Mouse (Mus musculus): ENCODE measurements around the gene Clasp1. TPM values are rescaled to one million over a fixed set of nuclear protein-coding genes. Genes with fewer than 3 reads are reported as not detected.

Clasp1 gene
- polyA plus RNA-seq, 1 experiment from 2014 or later = 84.0 TPM

GRCm38 (mm10) chr1:118633415-118633980, 244.6 kb downstream of the Clasp1 start:
- Histone ChIP-seq H3K27me3 (replicated peaks; ENCODE audit: control insufficient read depth, insufficient read depth, low read length) (no peaks in the 10 kb centered on the region), H3K4me1 (ENCODE audit: control insufficient read depth, insufficient read depth, low read depth, low read length) (no peaks in the 10 kb centered on the region), H3K9ac (ENCODE audit: low read depth, low read length) (no peak overlapping the region), H3K27ac (ENCODE audit: low read depth, low read length) (no peak overlapping the region), H3K4me3 (ENCODE audit: low read length) (no peak overlapping the region), H3K36me3 (ENCODE audit: control insufficient read depth, insufficient read depth, low read length) (no peaks in the 10 kb centered on the region), H3K9me3 (ENCODE audit: control insufficient read depth, low read length) (no peaks in the 10 kb centered on the region), H3K4me2 (ENCODE audit: low read length) (no peak overlapping the region)
- no peak for ATAC-seq
- WGBS = 78% methylated on average over 4 of the region's 4 CpGs

GRCm38 (mm10) chr1:118642296-118642999, 253.6 kb downstream of the Clasp1 start:
- H3K27me3 ChIP-seq (replicated peaks; ENCODE audit: control insufficient read depth, insufficient read depth, low read length) = no peaks in the 10 kb centered on the region
- no peak for ATAC-seq
- H3K4me3 ChIP-seq (ENCODE audit: low read length) = no peak overlapping the region
- H3K36me3 ChIP-seq (ENCODE audit: control insufficient read depth, insufficient read depth, low read length) = no peaks in the 10 kb centered on the region
- no peak overlapping the region for H3K27ac ChIP-seq (ENCODE audit: low read depth, low read length)
- 70% methylated on average over 2 of the region's 2 CpGs for WGBS
- H3K9ac ChIP-seq (ENCODE audit: low read depth, low read length) = no peak overlapping the region
- no peaks in the 10 kb centered on the region for H3K4me1 ChIP-seq (ENCODE audit: control insufficient read depth, insufficient read depth, low read depth, low read length)
- no peaks in the 10 kb centered on the region for H3K9me3 ChIP-seq (ENCODE audit: control insufficient read depth, low read length)
- H3K4me2 ChIP-seq (ENCODE audit: low read length) = no peak overlapping the region

GRCm38 (mm10) chr1:118643138-118643979, 254.5 kb downstream of the Clasp1 start:
- Histone ChIP-seq H3K9ac (ENCODE audit: low read depth, low read length) (no peak overlapping the region), H3K9me3 (ENCODE audit: control insufficient read depth, low read length) (no peaks in the 10 kb centered on the region), H3K4me2 (ENCODE audit: low read length) (no peak overlapping the region), H3K4me1 (ENCODE audit: control insufficient read depth, insufficient read depth, low read depth, low read length) (no peaks in the 10 kb centered on the region), H3K36me3 (ENCODE audit: control insufficient read depth, insufficient read depth, low read length) (no peaks in the 10 kb centered on the region), H3K27ac (ENCODE audit: low read depth, low read length) (no peak overlapping the region), H3K4me3 (ENCODE audit: low read length) (no peak overlapping the region), H3K27me3 (replicated peaks; ENCODE audit: control insufficient read depth, insufficient read depth, low read length) (no peaks in the 10 kb centered on the region)
- 40% methylated on average over 9 of the region's 9 CpGs for WGBS
- ATAC-seq = no peak

GRCm38 (mm10) chr1:118645701-118646100, 256.8 kb downstream of the Clasp1 start:
- no peak for ATAC-seq
- Histone ChIP-seq H3K27me3 (replicated peaks; ENCODE audit: control insufficient read depth, insufficient read depth, low read length) (no peaks in the 10 kb centered on the region), H3K9ac (ENCODE audit: low read depth, low read length) (no peak overlapping the region), H3K36me3 (ENCODE audit: control insufficient read depth, insufficient read depth, low read length) (no peaks in the 10 kb centered on the region), H3K27ac (ENCODE audit: low read depth, low read length) (no peak overlapping the region), H3K4me2 (ENCODE audit: low read length) (no peak overlapping the region), H3K4me1 (ENCODE audit: control insufficient read depth, insufficient read depth, low read depth, low read length) (no peaks in the 10 kb centered on the region), H3K4me3 (ENCODE audit: low read length) (no peak overlapping the region), H3K9me3 (ENCODE audit: control insufficient read depth, low read length) (no peaks in the 10 kb centered on the region)
- WGBS = 71% methylated on average over 4 of the region's 4 CpGs

GRCm38 (mm10) chr1:118648015-118648414, 259.2 kb downstream of the Clasp1 start:
- H3K9me3 ChIP-seq (ENCODE audit: control insufficient read depth, low read length) = no peaks in the 10 kb centered on the region
- WGBS = 32% methylated on average over 3 of the region's 3 CpGs
- H3K4me3 ChIP-seq (ENCODE audit: low read length) = no peak overlapping the region
- H3K4me2 ChIP-seq (ENCODE audit: low read length) = no peak overlapping the region
- H3K4me1 ChIP-seq (ENCODE audit: control insufficient read depth, insufficient read depth, low read depth, low read length) = no peaks in the 10 kb centered on the region
- H3K36me3 ChIP-seq (ENCODE audit: control insufficient read depth, insufficient read depth, low read length) = no peaks in the 10 kb centered on the region
- H3K27me3 ChIP-seq (replicated peaks; ENCODE audit: control insufficient read depth, insufficient read depth, low read length) = no peaks in the 10 kb centered on the region
- H3K9ac ChIP-seq (ENCODE audit: low read depth, low read length) = no peak overlapping the region
- no peak overlapping the region for H3K27ac ChIP-seq (ENCODE audit: low read depth, low read length)
- no peak for ATAC-seq

- WGBS = 68% methylated on average over 9 of the region's 9 CpGs
- Histone ChIP-seq H3K9me3 (ENCODE audit: control insufficient read depth, low read length) (no peaks in the 10 kb centered on the region), H3K4me2 (ENCODE audit: low read length) (no peak overlapping the region), H3K36me3 (ENCODE audit: control insufficient read depth, insufficient read depth, low read length) (no peaks in the 10 kb centered on the region), H3K27me3 (replicated peaks; ENCODE audit: control insufficient read depth, insufficient read depth, low read length) (no peaks in the 10 kb centered on the region), H3K27ac (ENCODE audit: low read depth, low read length) (no peak overlapping the region), H3K9ac (ENCODE audit: low read depth, low read length) (no peak overlapping the region), H3K4me1 (ENCODE audit: control insufficient read depth, insufficient read depth, low read depth, low read length) (no peaks in the 10 kb centered on the region), H3K4me3 (ENCODE audit: low read length) (no peak overlapping the region)
- no peak; the same call in 1 of the 2 replicates for ATAC-seq
Observed at GRCm38 (mm10) chr1:118649933-118650770, 261.3 kb downstream of the Clasp1 start.

GRCm38 (mm10) chr1:118650771-118651080, 261.9 kb downstream of the Clasp1 start:
- no peaks in the 10 kb centered on the region for H3K4me1 ChIP-seq (ENCODE audit: control insufficient read depth, insufficient read depth, low read depth, low read length)
- no peak overlapping the region for H3K9ac ChIP-seq (ENCODE audit: low read depth, low read length)
- no peak overlapping the region for H3K4me3 ChIP-seq (ENCODE audit: low read length)
- no peaks in the 10 kb centered on the region for H3K36me3 ChIP-seq (ENCODE audit: control insufficient read depth, insufficient read depth, low read length)
- WGBS = 26% methylated on average over 3 of the region's 3 CpGs
- no peak overlapping the region for H3K4me2 ChIP-seq (ENCODE audit: low read length)
- ATAC-seq = no peak; the same call in 1 of the 2 replicates
- no peak overlapping the region for H3K27ac ChIP-seq (ENCODE audit: low read depth, low read length)
- no peaks in the 10 kb centered on the region for H3K9me3 ChIP-seq (ENCODE audit: control insufficient read depth, low read length)
- no peaks in the 10 kb centered on the region for H3K27me3 ChIP-seq (replicated peaks; ENCODE audit: control insufficient read depth, insufficient read depth, low read length)

GRCm38 (mm10) chr1:118658716-118659115, 269.9 kb downstream of the Clasp1 start:
- no peaks in the 10 kb centered on the region for H3K27me3 ChIP-seq (replicated peaks; ENCODE audit: control insufficient read depth, insufficient read depth, low read length)
- no peak overlapping the region for H3K9ac ChIP-seq (ENCODE audit: low read depth, low read length)
- no peaks in the 10 kb centered on the region for H3K4me1 ChIP-seq (ENCODE audit: control insufficient read depth, insufficient read depth, low read depth, low read length)
- H3K27ac ChIP-seq (ENCODE audit: low read depth, low read length) = no peak overlapping the region
- H3K4me3 ChIP-seq (ENCODE audit: low read length) = no peak overlapping the region
- 83% methylated on average over 6 of the region's 6 CpGs for WGBS
- H3K36me3 ChIP-seq (ENCODE audit: control insufficient read depth, insufficient read depth, low read length) = no peaks in the 10 kb centered on the region
- ATAC-seq = no peak
- no peak overlapping the region for H3K4me2 ChIP-seq (ENCODE audit: low read length)
- H3K9me3 ChIP-seq (ENCODE audit: control insufficient read depth, low read length) = no peaks in the 10 kb centered on the region
